Mouse (Mus musculus) kidney, postnatal 4 days (tissue): ENCODE data around the gene Mmp11.
"Not testable (repeated sequence)": the region's sequence is repeated elsewhere in the genome, so short reads cannot be mapped to it uniquely, and the experiment has no call there.

Experiments
- DNase-seq, 2 experiments: peaks; one replicate each; pipeline ENCODE4 v3.0.0; 2021; ENCODE audit warnings: mixed read lengths in 2 of 2

Gene Mmp11

DNA sequence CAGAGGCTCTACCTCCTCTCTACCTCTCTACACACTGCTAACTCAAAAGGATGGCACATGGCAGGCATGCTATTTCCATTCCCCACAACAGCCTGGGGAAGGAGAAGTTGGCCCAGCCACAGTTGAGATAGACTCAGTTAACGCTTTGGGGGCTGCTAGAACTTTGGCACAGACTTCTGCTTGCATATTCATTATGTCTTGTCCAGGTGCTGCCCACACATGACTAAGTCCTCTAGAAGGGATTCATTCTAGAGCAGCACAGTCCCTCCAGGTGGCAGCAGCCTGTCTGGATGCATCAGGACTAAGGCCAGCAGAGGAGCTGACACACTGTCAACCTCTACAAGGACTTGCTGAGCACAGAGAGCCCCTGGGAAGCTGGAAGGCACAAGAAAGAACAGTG, 40.1 kb downstream of the Mmp11 start:
- DNase-seq: no peak

GRCm38 (mm10) chr10:75895730-75896129, 40.6 kb downstream of the Mmp11 start:
- no peak for DNase-seq

- no peak for DNase-seq
Observed at GRCm38 (mm10) chr10:75894601-75895000, 41.7 kb downstream of the Mmp11 start.

GRCm38 (mm10) chr10:75893089-75893750, 43.1 kb downstream of the Mmp11 start, which contains the start of gene Derl3:
Derl3 (plus strand) TSS chr10:75893413.
- DNase-seq: peak; percentile 93 to 96

- peak in 1 of 2 experiments; percentile 44 for DNase-seq
Observed at GRCm38 (mm10) chr10:75889406-75890153, 46.7 kb downstream of the Mmp11 start.

- DNase-seq: not testable (repeated sequence)
Observed at GRCm38 (mm10) chr10:75887504-75887903, 48.8 kb downstream of the Mmp11 start.

GRCm38 (mm10) chr10:75884742-75885141, 51.6 kb downstream of the Mmp11 start:
- DNase-seq: no peak

DNA sequence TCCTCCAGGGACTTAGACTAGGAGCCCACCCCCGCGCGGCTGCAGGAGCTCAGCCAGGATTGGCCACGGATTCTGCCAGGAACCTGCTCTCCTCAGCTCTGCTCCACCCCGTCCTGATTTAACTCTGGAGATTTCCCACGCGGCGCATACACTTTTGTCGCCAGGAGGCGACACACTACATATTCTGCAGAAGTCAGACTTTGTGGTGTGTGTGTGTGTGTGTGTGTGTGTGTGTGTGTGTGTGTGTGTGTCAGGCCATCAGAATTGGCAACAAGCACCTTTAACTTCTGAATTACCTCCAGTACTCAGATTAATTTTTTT, 53.1 kb downstream of the Mmp11 start:
- DNase-seq: peak; percentile 85 to 91

GRCm38 (mm10) chr10:75882433-75883231, 53.7 kb downstream of the Mmp11 start:
- no peak for DNase-seq

DNA sequence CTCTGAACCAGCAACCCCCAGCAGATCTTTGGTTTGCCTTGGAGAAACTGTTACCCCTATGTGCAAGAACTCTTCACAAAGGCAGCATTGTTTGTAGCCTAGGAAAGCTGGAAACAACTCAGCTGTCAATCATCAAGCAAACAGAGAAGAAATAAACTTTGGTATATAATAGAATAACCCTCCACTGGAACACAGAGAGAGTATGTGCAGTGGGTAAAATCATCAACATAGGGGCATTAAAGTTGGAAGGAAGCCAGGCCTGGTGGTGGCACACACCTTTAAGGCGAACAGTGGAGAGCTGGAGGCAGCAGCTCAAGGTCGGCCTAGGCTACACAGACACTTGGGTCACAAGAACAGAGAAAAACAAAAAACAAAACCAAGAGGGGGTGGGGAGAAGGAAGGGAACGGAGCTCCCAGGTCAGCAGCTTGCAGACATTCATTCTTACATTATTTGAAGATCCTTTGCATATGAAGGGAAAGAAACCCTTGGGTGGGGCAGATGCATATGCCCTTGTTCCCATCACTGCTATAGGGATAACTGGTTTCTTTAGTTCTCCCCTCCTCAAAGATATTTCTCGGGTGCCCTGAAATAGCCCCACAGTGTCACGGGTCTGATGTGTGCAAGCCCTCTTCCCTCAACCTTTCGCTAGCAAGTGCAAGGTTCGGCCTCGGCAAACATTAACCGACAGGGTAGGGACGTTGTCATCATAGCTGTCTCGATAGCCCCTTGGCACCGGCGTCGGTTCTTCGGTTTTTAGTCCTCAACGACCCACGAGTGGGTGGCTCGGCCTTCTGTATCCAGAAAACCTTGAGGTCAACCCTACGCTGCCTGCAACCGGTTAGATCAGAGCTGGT, 54.5 kb downstream of the Mmp11 start:
- peak; percentile 64 to 78 for DNase-seq

- no peak for DNase-seq
Observed at GRCm38 (mm10) chr10:75880771-75881577, 55.3 kb downstream of the Mmp11 start.

DNA sequence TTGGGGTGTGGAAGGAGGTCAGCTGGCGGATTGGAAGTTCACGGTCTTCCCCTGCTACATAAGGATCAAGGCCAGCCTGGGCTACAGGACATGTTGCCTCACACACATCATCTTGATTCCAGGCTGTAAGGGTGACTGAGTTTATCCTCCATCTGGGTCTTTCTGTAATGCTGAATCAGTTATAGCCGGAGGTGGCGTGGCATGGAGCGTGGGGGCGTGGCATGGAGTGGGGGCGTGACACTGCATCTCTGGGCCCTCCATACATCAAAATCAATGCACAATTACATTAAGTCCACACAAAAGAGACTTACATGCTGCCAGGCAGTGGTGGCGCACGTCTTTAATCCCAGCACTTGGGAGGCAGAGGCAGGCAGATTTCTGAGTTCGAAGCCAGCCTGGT, 55.9 kb downstream of the Mmp11 start:
- no peak for DNase-seq

DNA sequence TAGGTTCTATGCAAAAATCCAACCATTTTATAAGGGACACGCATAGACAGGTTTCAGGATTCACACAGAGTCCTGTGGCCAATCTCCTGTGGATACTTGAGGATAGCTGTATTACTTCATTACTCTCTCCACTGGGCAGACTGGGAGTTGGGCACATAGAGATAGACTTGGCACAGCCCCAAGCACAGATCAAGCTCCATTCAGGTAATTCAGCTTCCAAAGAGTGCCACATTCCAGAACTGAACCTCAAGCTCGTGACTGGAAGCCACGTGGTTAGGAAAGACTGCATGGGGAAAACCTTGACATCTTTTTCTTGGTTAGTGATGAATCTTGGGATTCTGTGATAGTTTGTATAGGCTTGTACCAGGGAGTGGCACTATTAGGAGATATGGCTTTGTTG, 57.5 kb downstream of the Mmp11 start:
- no peak for DNase-seq

DNA sequence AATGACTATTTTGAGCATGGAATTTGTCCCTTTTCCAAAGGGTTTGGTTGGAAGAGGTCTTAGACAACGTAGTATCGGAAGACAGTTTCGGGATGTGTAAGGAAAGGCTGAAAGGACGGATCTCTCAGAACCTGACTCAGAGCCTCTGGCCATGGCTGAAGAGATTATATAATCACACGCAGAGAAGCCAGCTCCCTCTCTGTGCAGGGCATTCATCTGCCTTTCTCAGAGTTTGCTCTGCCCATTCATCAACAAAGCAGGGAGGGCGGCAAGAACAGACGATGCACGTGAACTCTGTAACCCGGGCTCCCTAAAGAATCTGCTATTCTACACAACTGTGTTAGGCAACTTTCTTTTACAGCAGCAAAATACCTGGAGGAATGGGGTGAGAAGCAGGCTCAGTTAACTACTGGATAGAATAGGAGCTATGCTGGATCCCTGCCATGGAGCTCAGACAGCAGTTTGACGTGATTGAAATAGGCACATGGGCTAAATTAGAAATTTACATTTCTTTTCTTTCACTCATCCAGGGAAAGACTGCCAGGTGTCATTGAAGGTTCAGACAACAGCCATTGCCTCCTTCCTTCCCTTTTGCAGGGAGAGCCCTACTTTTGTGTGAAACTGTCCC, 62.6 kb downstream of the Mmp11 start:
- DNase-seq: no peak
